Comparison of ENCODE assay signal across 8 mouse cellular contexts in the genomic region with DNA sequence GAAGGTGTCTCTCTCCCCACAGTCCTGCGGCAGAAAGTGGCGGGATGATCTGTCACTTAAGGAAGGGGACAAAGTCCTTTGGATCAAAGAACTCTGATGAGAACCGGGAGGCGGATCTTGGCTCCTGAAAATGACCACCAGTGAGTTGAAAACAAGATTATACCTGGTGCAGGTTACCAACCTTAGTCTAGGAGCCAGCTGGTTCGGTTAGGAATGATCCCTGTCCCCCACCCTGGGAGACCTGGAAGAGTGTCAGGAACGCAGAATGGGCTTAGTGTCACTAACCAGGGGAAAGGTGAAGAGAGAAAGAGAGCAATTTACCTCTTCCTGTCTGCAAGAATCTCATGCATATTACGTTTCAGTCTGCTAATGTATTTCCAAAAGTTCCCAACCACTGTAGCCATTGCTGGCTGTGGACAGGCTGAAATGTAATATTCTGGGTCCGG. TPM values are rescaled to one million over a fixed set of nuclear protein-coding genes. Genes with fewer than 3 reads are reported as not detected.
DNase-seq lines count a peak whose midpoint lies in the region; ATAC-seq lines count a peak whose summit lies in the region.

A gene (minus strand): TSS at position 396 of the 446 bp plus-strand sequence.

- H3K9ac ChIP-seq in heart, embryonic 16.5 days (ENCODE audit: low read length) = peak within 1 kb of the TSS; percentile 97
- H3K9ac ChIP-seq in midbrain, embryonic 12.5 days (replicated peaks) = peak within 1 kb of the TSS; percentile 93

- H3K36me3 ChIP-seq in heart, embryonic 16.5 days (ENCODE audit: control insufficient read depth, insufficient read depth) = no peaks in the 10 kb centered on the region
- H3K36me3 ChIP-seq in midbrain, embryonic 12.5 days = no peaks in the 10 kb centered on the region

- 0 out of 2 replicates have a peak, but pooled peaks have one; percentile 8 for ATAC-seq in heart, embryonic 16.5 days (replicated peaks; ENCODE audit: extremely low read depth, insufficient read depth, low FRiP score)
- ATAC-seq in midbrain, embryonic 12.5 days (ENCODE audit: low FRiP score, low read depth) = peak; percentile 21; the same call in 1 of the 2 replicates

- DNase-seq in cerebellum, adult 9-10 months = peak; percentile 63
- no peak for DNase-seq in cerebellum, adult 8-10 months
- peak; percentile 6 for DNase-seq in thymus, postnatal 25 days
- DNase-seq in thymus, postnatal 36 days = no peak
- no peak for DNase-seq in layer of hippocampus, postnatal 10 days (ENCODE audit: low spot score in 2 of 2)
- no peak for DNase-seq in embryo, embryonic 9.5 days (ENCODE audit: extremely low spot score)

- H3K27me3 ChIP-seq in heart, embryonic 16.5 days (ENCODE audit: control insufficient read depth, insufficient read depth, low read length) = no peaks in the 10 kb centered on the region
- peaks cover 16% of the 10 kb centered on the region for H3K27me3 ChIP-seq in midbrain, embryonic 12.5 days

- peak within 1 kb of the TSS; percentile 82 for H3K27ac ChIP-seq in heart, embryonic 16.5 days (ENCODE audit: low read length)
- peak within 1 kb of the TSS; percentile 27 for H3K27ac ChIP-seq in midbrain, embryonic 12.5 days (replicated peaks)

- peak within 1 kb of the TSS; percentile 85 for H3K4me2 ChIP-seq in heart, embryonic 16.5 days (ENCODE audit: low read depth, low read length)
- H3K4me2 ChIP-seq in midbrain, embryonic 12.5 days (replicated peaks) = peak within 1 kb of the TSS; percentile 76

- 4% methylated on average over 8 of the region's 8 CpGs for WGBS in heart, embryonic 16.5 days
- WGBS in midbrain, embryonic 12.5 days = 5% methylated on average over 8 of the region's 8 CpGs

- no peaks in the 10 kb centered on the region for H3K9me3 ChIP-seq in heart, embryonic 16.5 days (replicated peaks; ENCODE audit: control insufficient read depth, low read length)
- H3K9me3 ChIP-seq in midbrain, embryonic 12.5 days = no peaks in the 10 kb centered on the region

- peaks cover 15% of the 10 kb centered on the region for H3K4me1 ChIP-seq in heart, embryonic 16.5 days (ENCODE audit: control insufficient read depth, insufficient read depth, low read length)
- peaks cover 13% of the 10 kb centered on the region for H3K4me1 ChIP-seq in midbrain, embryonic 12.5 days

- peak within 1 kb of the TSS; percentile 99 for H3K4me3 ChIP-seq in heart, embryonic 16.5 days (ENCODE audit: low read length)
- H3K4me3 ChIP-seq in midbrain, embryonic 12.5 days = peak within 1 kb of the TSS; percentile 93

RNA-seq across cellular contexts. Expression of the gene that starts here (rescaled TPM):
- 9.5 and 9.9 TPM in 2 replicates for polyA plus RNA-seq in heart, embryonic 16.5 days (2015; fragmentation: Nextera tagmentation; extraction: Ambion mirVana)
- total RNA-seq in layer of hippocampus, postnatal 10 days (2021) = 10 to 100 TPM; 15.2 to 16.9 TPM
- polyA plus RNA-seq in midbrain, embryonic 12.5 days (2016; fragmentation: Nextera tagmentation; extraction: Ambion mirVana) = 8.5 and 8.7 TPM in 2 replicates

Comparison
In these comparisons a context has a peak if more than half of its experiments do, and no peak if none do; other contexts are left out.
1. DNase-seq: peak in cerebellum, adult 9-10 months (single experiment) and thymus, postnatal 25 days (single experiment); none in cerebellum, adult 8-10 months (single experiment), thymus, postnatal 36 days (0 of 2), layer of hippocampus, postnatal 10 days (0 of 2) and embryo, embryonic 9.5 days (single experiment).